Mouse (Mus musculus): ENCODE measurements at regions not wholly inside any gene's neighbourhood (a gene's known extent, or its start where the extent isn't known, plus 50 kb on each side); places are given as distances from the start of the nearest gene placed in this dataset.

- Histone ChIP-seq H3K9ac (replicated peaks; ENCODE audit: low read length) (no peak overlapping the region), H3K27ac (replicated peaks; ENCODE audit: low read depth, low read length) (no peak overlapping the region), H3K36me3 (replicated peaks; ENCODE audit: control insufficient read depth, insufficient read depth, low read depth, low read length) (no peaks in the 10 kb centered on the region), H3K4me2 (ENCODE audit: low read depth, low read length) (no peak overlapping the region), H3K4me3 (ENCODE audit: low read depth, low read length) (no peak overlapping the region), H3K27me3 (ENCODE audit: control insufficient read depth, insufficient read depth, low read length) (no peaks in the 10 kb centered on the region), H3K4me1 (ENCODE audit: control insufficient read depth, insufficient read depth, low read length) (no peaks in the 10 kb centered on the region), H3K9me3 (replicated peaks; ENCODE audit: control insufficient read depth, low read length) (no peaks in the 10 kb centered on the region)
- ATAC-seq (replicated peaks; ENCODE audit: insufficient number of reproducible peaks, low FRiP score, low TSS enrichment, low read depth) (no peak), DNase-seq (ENCODE audit: low spot score) (no peak)
Measured at GRCm38 (mm10) chr1:138369953-138370482, 96.5 kb downstream of the Atp6v1g3 start.

GRCm38 (mm10) chr1:138371474-138371873, 97.9 kb downstream of the Atp6v1g3 start:
- H3K9ac ChIP-seq (replicated peaks; ENCODE audit: low read length): no peak overlapping the region
- H3K36me3 ChIP-seq (replicated peaks; ENCODE audit: control insufficient read depth, insufficient read depth, low read depth, low read length): no peaks in the 10 kb centered on the region
- H3K4me1 ChIP-seq (ENCODE audit: control insufficient read depth, insufficient read depth, low read length): no peaks in the 10 kb centered on the region
- no peak overlapping the region for H3K4me2 ChIP-seq (ENCODE audit: low read depth, low read length)
- ATAC-seq (replicated peaks; ENCODE audit: insufficient number of reproducible peaks, low FRiP score, low TSS enrichment, low read depth): no peak
- 87% methylated on average over 1 of the region's 1 CpGs for WGBS
- no peaks in the 10 kb centered on the region for H3K27me3 ChIP-seq (ENCODE audit: control insufficient read depth, insufficient read depth, low read length)
- no peak for DNase-seq (ENCODE audit: low spot score)
- no peak overlapping the region for H3K27ac ChIP-seq (replicated peaks; ENCODE audit: low read depth, low read length)
- H3K4me3 ChIP-seq (ENCODE audit: low read depth, low read length): no peak overlapping the region
- H3K9me3 ChIP-seq (replicated peaks; ENCODE audit: control insufficient read depth, low read length): no peaks in the 10 kb centered on the region

GRCm38 (mm10) chr1:138384146-138384545, 110.6 kb downstream of the Atp6v1g3 start:
- no peaks in the 10 kb centered on the region for H3K36me3 ChIP-seq (replicated peaks; ENCODE audit: control insufficient read depth, insufficient read depth, low read depth, low read length)
- ATAC-seq (replicated peaks; ENCODE audit: insufficient number of reproducible peaks, low FRiP score, low TSS enrichment, low read depth) (no peak), DNase-seq (ENCODE audit: low spot score) (no peak)
- H3K27ac ChIP-seq (replicated peaks; ENCODE audit: low read depth, low read length): no peak overlapping the region
- WGBS: 79% methylated on average over 3 of the region's 3 CpGs
- no peaks in the 10 kb centered on the region for H3K4me1 ChIP-seq (ENCODE audit: control insufficient read depth, insufficient read depth, low read length)
- H3K9me3 ChIP-seq (replicated peaks; ENCODE audit: control insufficient read depth, low read length): no peaks in the 10 kb centered on the region
- H3K4me2 ChIP-seq (ENCODE audit: low read depth, low read length): no peak overlapping the region
- H3K4me3 ChIP-seq (ENCODE audit: low read depth, low read length): no peak overlapping the region
- H3K27me3 ChIP-seq (ENCODE audit: control insufficient read depth, insufficient read depth, low read length): no peaks in the 10 kb centered on the region
- no peak overlapping the region for H3K9ac ChIP-seq (replicated peaks; ENCODE audit: low read length)

- WGBS: 69% methylated on average over 19 of the region's 19 CpGs
- no peaks in the 10 kb centered on the region for H3K4me1 ChIP-seq (ENCODE audit: control insufficient read depth, insufficient read depth, low read length)
- H3K9ac ChIP-seq (replicated peaks; ENCODE audit: low read length): no peak overlapping the region
- ATAC-seq (replicated peaks; ENCODE audit: insufficient number of reproducible peaks, low FRiP score, low TSS enrichment, low read depth) (no peak), DNase-seq (ENCODE audit: low spot score) (no peak)
- H3K27ac ChIP-seq (replicated peaks; ENCODE audit: low read depth, low read length): no peak overlapping the region
- H3K4me3 ChIP-seq (ENCODE audit: low read depth, low read length): no peak overlapping the region
- H3K4me2 ChIP-seq (ENCODE audit: low read depth, low read length): no peak overlapping the region
- H3K9me3 ChIP-seq (replicated peaks; ENCODE audit: control insufficient read depth, low read length): no peaks in the 10 kb centered on the region
- H3K36me3 ChIP-seq (replicated peaks; ENCODE audit: control insufficient read depth, insufficient read depth, low read depth, low read length): no peaks in the 10 kb centered on the region
- H3K27me3 ChIP-seq (ENCODE audit: control insufficient read depth, insufficient read depth, low read length): no peaks in the 10 kb centered on the region
Measured at GRCm38 (mm10) chr1:138385156-138385841, 111.8 kb downstream of the Atp6v1g3 start.

GRCm38 (mm10) chr1:138386001-138386400, 112.5 kb downstream of the Atp6v1g3 start:
- no peak for ATAC-seq (replicated peaks; ENCODE audit: insufficient number of reproducible peaks, low FRiP score, low TSS enrichment, low read depth)

GRCm38 (mm10) chr1:138388634-138389033, 115.1 kb downstream of the Atp6v1g3 start:
- Histone ChIP-seq H3K4me2 (ENCODE audit: low read depth, low read length) (no peak overlapping the region), H3K4me3 (ENCODE audit: low read depth, low read length) (no peak overlapping the region), H3K9me3 (replicated peaks; ENCODE audit: control insufficient read depth, low read length) (no peaks in the 10 kb centered on the region), H3K9ac (replicated peaks; ENCODE audit: low read length) (no peak overlapping the region), H3K27me3 (ENCODE audit: control insufficient read depth, insufficient read depth, low read length) (no peaks in the 10 kb centered on the region), H3K27ac (replicated peaks; ENCODE audit: low read depth, low read length) (no peak overlapping the region), H3K4me1 (ENCODE audit: control insufficient read depth, insufficient read depth, low read length) (no peaks in the 10 kb centered on the region), H3K36me3 (replicated peaks; ENCODE audit: control insufficient read depth, insufficient read depth, low read depth, low read length) (no peaks in the 10 kb centered on the region)
- WGBS: 92% methylated on average over 8 of the region's 8 CpGs
- DNase-seq (ENCODE audit: low spot score) (no peak), ATAC-seq (replicated peaks; ENCODE audit: insufficient number of reproducible peaks, low FRiP score, low TSS enrichment, low read depth) (no peak)

More at GRCm38 (mm10) chr1:138386001-138386400, 112.5 kb downstream of the Atp6v1g3 start:
- H3K9ac ChIP-seq (replicated peaks; ENCODE audit: low read length): no peak overlapping the region
- no peak overlapping the region for H3K4me3 ChIP-seq (ENCODE audit: low read depth, low read length)
- no peaks in the 10 kb centered on the region for H3K36me3 ChIP-seq (replicated peaks; ENCODE audit: control insufficient read depth, insufficient read depth, low read depth, low read length)
- WGBS: 75% methylated on average over 5 of the region's 5 CpGs
- H3K4me1 ChIP-seq (ENCODE audit: control insufficient read depth, insufficient read depth, low read length): no peaks in the 10 kb centered on the region
- H3K27ac ChIP-seq (replicated peaks; ENCODE audit: low read depth, low read length): no peak overlapping the region
- H3K4me2 ChIP-seq (ENCODE audit: low read depth, low read length): no peak overlapping the region
- H3K27me3 ChIP-seq (ENCODE audit: control insufficient read depth, insufficient read depth, low read length): no peaks in the 10 kb centered on the region
- H3K9me3 ChIP-seq (replicated peaks; ENCODE audit: control insufficient read depth, low read length): no peaks in the 10 kb centered on the region
- DNase-seq (ENCODE audit: low spot score): no peak

GRCm38 (mm10) chr1:138389676-138390075, 116.1 kb downstream of the Atp6v1g3 start:
- Histone ChIP-seq H3K9me3 (replicated peaks; ENCODE audit: control insufficient read depth, low read length) (no peaks in the 10 kb centered on the region), H3K9ac (replicated peaks; ENCODE audit: low read length) (no peak overlapping the region), H3K4me1 (ENCODE audit: control insufficient read depth, insufficient read depth, low read length) (no peaks in the 10 kb centered on the region), H3K36me3 (replicated peaks; ENCODE audit: control insufficient read depth, insufficient read depth, low read depth, low read length) (no peaks in the 10 kb centered on the region), H3K4me2 (ENCODE audit: low read depth, low read length) (no peak overlapping the region), H3K27ac (replicated peaks; ENCODE audit: low read depth, low read length) (no peak overlapping the region), H3K27me3 (ENCODE audit: control insufficient read depth, insufficient read depth, low read length) (no peaks in the 10 kb centered on the region), H3K4me3 (ENCODE audit: low read depth, low read length) (no peak overlapping the region)
- ATAC-seq (replicated peaks; ENCODE audit: insufficient number of reproducible peaks, low FRiP score, low TSS enrichment, low read depth) (no peak), DNase-seq (ENCODE audit: low spot score) (no peak)
- WGBS: 86% methylated on average over 1 of the region's 1 CpGs

GRCm38 (mm10) chr1:138418610-138419009, 145.1 kb downstream of the Atp6v1g3 start:
- ATAC-seq (replicated peaks; ENCODE audit: insufficient number of reproducible peaks, low FRiP score, low TSS enrichment, low read depth): no peak
- H3K27ac ChIP-seq (replicated peaks; ENCODE audit: low read depth, low read length): no peak overlapping the region
- no peak overlapping the region for H3K9ac ChIP-seq (replicated peaks; ENCODE audit: low read length)
- H3K36me3 ChIP-seq (replicated peaks; ENCODE audit: control insufficient read depth, insufficient read depth, low read depth, low read length): no peaks in the 10 kb centered on the region
- no peaks in the 10 kb centered on the region for H3K27me3 ChIP-seq (ENCODE audit: control insufficient read depth, insufficient read depth, low read length)
- no peaks in the 10 kb centered on the region for H3K9me3 ChIP-seq (replicated peaks; ENCODE audit: control insufficient read depth, low read length)
- H3K4me3 ChIP-seq (ENCODE audit: low read depth, low read length): no peak overlapping the region
- no peak overlapping the region for H3K4me2 ChIP-seq (ENCODE audit: low read depth, low read length)
- no peaks in the 10 kb centered on the region for H3K4me1 ChIP-seq (ENCODE audit: control insufficient read depth, insufficient read depth, low read length)
- WGBS: 65% methylated on average over 3 of the region's 3 CpGs
- no peak for DNase-seq (ENCODE audit: low spot score)
